Mouse (Mus musculus): ENCODE data around the gene Sema3e.

Gene Sema3e

GRCm38 (mm10) chr5:14198344-14199040, 173.4 kb downstream of the Sema3e start:
- DNase-seq (ENCODE audit: low read depth, low spot score), result no peak

DNA sequence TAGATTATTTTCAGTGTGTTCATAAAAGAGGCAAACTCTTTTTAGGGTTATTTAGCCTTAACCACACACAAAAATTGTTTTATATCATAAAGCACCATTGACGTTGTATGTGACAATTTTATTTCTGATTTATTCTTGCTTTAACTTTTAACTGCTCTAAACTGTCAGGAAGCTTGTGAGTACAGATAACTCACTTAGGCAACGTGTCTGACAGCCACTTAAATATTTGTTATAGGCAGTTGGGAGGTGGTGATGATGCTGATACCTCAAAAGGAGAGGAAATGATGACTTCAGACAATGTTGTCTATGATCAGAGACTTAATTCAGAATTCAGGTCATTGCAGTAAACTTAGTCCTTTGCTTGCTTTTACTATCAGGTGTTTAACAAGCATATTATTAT, 181.7 kb downstream of the Sema3e start:
- no peak for DNase-seq (ENCODE audit: low read depth, low spot score)

DNA sequence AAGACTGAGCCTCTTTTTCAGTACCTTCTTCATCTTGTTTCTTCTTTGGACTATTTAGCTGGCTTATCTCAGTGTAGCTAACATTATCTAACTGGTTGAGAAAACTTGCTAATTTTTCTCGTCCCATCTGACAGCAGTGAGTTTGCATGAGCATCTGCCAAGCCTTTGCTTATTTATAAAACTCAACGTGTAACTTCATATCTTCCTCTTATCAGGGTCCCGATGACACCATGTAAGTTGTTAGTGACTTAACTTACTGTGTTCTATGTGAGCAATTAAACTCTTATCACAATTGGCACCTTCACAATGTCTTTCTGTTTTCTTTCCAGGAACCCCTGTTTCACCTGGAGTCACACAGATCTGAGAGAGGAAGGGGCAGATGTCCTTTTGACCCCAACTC, 184.9 kb downstream of the Sema3e start:
- no peak for DNase-seq (ENCODE audit: low read depth, low spot score)

DNA sequence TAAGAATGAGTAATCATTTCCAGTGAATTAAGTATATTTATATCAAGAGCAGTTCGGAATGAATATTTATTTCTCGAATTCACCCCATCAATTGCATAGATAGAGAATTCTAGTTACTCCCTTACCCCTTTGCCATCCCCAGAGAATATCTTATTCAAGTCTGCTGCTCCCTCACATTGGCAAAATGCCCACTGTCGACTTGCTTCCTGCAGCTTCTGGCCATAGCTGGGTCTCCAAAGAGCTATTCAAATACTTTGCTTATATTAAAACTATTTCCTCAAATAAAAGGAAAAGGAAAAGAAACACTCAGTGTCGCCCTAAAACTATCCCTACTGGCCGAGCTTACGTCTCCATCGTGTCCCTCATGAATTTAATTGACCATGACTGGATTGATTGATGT, 191.1 kb downstream of the Sema3e start:
- no peak for DNase-seq (ENCODE audit: low read depth, low spot score)

DNA sequence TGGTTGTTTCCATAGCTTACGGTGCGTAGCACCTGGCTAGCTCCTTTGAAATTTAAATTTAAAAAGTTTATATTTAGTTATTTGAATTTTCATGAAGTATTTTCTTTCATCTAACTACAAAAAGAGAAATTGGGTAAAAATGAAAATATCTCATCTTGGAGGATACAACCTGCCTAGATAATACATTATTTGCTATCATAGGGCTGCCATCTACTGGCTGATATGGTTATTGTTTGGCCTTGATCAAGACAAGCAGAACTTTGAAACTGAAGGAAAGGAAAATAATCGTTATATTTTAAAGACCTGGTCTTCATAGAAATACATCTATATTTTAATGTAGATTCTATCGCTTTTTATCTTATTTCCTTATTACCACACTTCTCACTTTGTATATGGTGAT, 193.6 kb downstream of the Sema3e start:
- peak; percentile 72 for DNase-seq (ENCODE audit: low read depth, low spot score)

DNA sequence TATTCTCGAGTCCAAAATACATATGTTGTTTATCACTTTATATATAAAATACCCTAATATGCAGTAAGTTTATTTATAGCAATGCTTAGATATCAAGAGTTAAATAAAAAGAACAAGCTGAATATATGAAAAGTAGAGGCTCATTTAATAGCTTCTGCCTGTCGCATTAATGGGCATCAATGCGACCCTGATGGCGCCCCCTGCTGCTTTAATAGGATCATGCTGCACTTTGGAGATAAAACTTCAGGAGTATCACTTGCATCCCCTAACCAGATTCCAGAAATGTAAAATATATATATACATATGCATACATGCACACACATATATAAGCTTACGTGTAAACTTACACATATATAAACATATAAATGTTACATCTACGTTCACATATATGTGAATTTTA, 199.4 kb downstream of the Sema3e start:
- no peak for DNase-seq (ENCODE audit: low read depth, low spot score)

DNA sequence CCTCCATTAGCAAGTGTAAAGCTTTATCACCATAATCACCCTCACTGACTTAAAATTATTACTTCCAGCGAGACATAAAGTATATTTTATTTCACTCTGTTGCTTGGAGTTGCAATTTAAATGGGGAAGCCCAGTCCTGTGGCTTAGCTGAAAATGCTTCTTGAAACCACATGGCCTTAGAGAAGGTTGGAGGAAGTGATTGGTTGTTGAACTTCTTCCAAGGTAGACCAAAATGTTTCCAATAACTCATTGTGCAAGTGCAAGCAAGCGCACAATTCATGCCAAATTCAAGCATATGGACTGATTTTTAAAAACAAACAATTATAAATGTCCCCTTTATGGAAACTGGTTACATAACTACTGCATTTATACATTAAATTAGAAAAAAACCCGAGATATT, 206.0 kb downstream of the Sema3e start:
- peak; percentile 8 for DNase-seq (ENCODE audit: low read depth, low spot score)

DNA sequence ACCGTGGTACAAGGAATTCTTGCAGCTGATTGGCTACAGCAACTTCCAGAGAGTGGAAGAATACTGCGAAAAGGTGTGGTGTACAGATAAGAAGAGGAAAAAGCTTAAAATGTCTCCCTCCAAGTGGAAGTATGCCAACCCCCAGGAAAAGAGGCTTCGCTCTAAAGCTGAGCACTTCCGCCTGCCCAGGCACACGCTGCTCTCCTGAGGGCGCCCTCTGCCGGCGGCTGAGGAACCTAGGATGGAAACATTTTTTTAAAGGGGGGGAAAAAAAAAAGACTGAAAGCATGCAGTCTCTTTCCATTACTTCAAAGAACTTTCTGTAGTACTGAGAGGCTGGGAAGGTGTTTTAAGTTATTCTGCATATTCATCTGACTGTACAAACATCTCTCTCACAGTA, 227.5 kb downstream of the Sema3e start:
- peak; percentile 30 for DNase-seq (ENCODE audit: low read depth, low spot score)

DNA sequence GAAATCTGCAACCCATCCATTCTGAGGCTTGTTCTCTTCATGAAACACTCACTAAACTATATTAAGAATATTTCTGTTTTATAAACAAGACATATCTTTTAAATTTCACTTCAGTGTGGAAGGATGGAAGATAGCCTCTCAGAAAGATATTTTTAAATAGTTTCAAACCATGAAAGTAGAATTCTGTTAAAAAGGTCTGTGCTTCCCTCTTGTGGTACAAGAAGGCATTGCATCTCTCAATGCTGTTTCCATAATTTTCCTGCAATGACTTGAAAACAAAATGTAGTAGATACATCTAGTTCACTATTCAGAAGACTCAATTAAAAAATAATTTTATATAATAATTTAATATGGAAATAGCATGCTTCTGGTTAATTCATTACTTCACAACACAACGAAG, 228.3 kb downstream of the Sema3e start:
- DNase-seq (ENCODE audit: low read depth, low spot score), result peak; percentile 59

DNA sequence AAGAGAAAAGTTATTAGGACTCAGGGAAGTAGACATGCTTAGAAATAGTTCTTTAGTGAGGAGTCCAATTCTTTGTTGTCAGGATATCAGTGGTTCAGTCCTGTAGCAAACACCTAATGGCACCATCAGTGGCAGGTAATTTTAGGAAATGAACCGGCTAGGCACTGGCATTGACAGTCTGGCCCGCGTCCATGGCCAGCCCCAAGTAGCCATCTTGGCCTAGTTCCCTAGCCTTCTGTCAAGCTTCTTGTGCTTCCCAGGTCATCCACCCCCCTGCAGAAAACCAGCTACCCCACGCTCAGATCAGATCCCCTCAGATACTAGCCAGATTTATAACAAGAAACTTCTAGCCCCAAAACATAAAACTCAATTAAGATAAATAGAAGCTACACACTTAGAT, 235.1 kb downstream of the Sema3e start:
- no peak for DNase-seq (ENCODE audit: low read depth, low spot score)

GRCm38 (mm10) chr5:14267400-14267799, 242.3 kb downstream of the Sema3e start:
- peak; percentile 41 for DNase-seq (ENCODE audit: low read depth, low spot score)
